Mouse (Mus musculus) heart, embryonic 14.5 days (tissue): Measurements from ENCODE around the gene Trappc6a. TPM values are rescaled to one million over a fixed set of nuclear protein-coding genes. Genes with fewer than 3 reads are reported as not detected.

Experiments used
- ATAC-seq: fragments of 200-750 bp; cut with Nextera tagmentation; 2 replicates; pipeline ENCODE4 v1.8.0; 2017; ENCODE audit warnings: low read depth, moderate TSS enrichment; ENCODE audit not compliant: insufficient number of reproducible peaks, insufficient read depth, low FRiP score
- H3K27ac ChIP-seq, 2 experiments: fragments of 200-500 bp in 1 of 2; fragments of 300-500 bp in 1 of 2; sonication (generic) in 1 of 2; replicated peaks in 1 of 2; 2 replicates each; pipeline ENCODE4 v1.5.1; 2012 to 2014; ENCODE audit warnings: low read depth in 2 of 2, low read length in 2 of 2, control low read depth in 1 of 2, mild to moderate bottlenecking in 1 of 2, mixed read lengths in 1 of 2; ENCODE audit not compliant: control insufficient read depth in 1 of 2, insufficient read depth in 1 of 2
- H3K27me3 ChIP-seq: fragments of 300-500 bp; sonication (generic); 2 replicates; pipeline ENCODE4 v1.6.1; 2014; ENCODE audit warnings: mild to moderate bottlenecking, low read length, control low read depth; ENCODE audit not compliant: control insufficient read depth, insufficient read depth
- H3K36me3 ChIP-seq: fragments of 300-500 bp; sonication (generic); 2 replicates; pipeline ENCODE4 v1.6.1; 2014; ENCODE audit warnings: mild to moderate bottlenecking, control low read depth, low read length, mixed read lengths; ENCODE audit not compliant: control insufficient read depth, insufficient read depth
- H3K4me1 ChIP-seq, 2 experiments: fragments of 200-500 bp in 1 of 2; fragments of 300-500 bp in 1 of 2; sonication (generic) in 1 of 2; 2 replicates each; pipeline ENCODE4 v1.6.1; 2012 to 2014; ENCODE audit warnings: low read length in 2 of 2, control low read depth in 1 of 2, mixed read lengths in 1 of 2; ENCODE audit not compliant: control insufficient read depth in 2 of 2, insufficient read depth in 2 of 2
- H3K4me2 ChIP-seq: fragments of 300-500 bp; sonication (generic); 2 replicates; pipeline ENCODE4 v1.6.1; 2014; ENCODE audit warnings: mild to moderate bottlenecking, low read length
- H3K4me3 ChIP-seq, 2 experiments: fragments of 200-500 bp in 1 of 2; fragments of 300-500 bp in 1 of 2; sonication (generic) in 1 of 2; 2 replicates each; pipeline ENCODE4 v1.5.1; 2012 to 2014; ENCODE audit warnings: low read length in 2 of 2, mild to moderate bottlenecking in 2 of 2, control low read depth in 1 of 2, low read depth in 1 of 2, moderate library complexity in 1 of 2; ENCODE audit not compliant: control insufficient read depth in 1 of 2, insufficient read depth in 1 of 2
- H3K9ac ChIP-seq: fragments of 300-500 bp; sonication (generic); 2 replicates; pipeline ENCODE4 v1.6.1; 2014; ENCODE audit warnings: mild to moderate bottlenecking, low read length
- H3K9me3 ChIP-seq: fragments of 300-500 bp; sonication (generic); 2 replicates; pipeline ENCODE4 v1.6.1; 2016; ENCODE audit warnings: low read length, control low read depth; ENCODE audit not compliant: control insufficient read depth
- WGBS: fragments of 180-500 bp; shearing (Covaris S2); extraction: QIAGEN DNeasy Blood & Tissue Kit; methylation state at CpG from one replicate; pipeline ENCODE4 v1.1.7; 2014; 5-methylcytosine and 5-hydroxymethylcytosine counted together
- polyA plus RNA-seq: library from polyadenylated mRNA; unstranded; fragments of >200 nt; fragmentation: Nextera tagmentation; extraction: Ambion mirVana; gene quantifications from 2 replicates; pipeline ENCODE4 v1.2.1, GENCODE M21; 2014

Trappc6a gene
- polyA plus RNA-seq = 87.3 and 92.9 TPM in 2 replicates

DNA sequence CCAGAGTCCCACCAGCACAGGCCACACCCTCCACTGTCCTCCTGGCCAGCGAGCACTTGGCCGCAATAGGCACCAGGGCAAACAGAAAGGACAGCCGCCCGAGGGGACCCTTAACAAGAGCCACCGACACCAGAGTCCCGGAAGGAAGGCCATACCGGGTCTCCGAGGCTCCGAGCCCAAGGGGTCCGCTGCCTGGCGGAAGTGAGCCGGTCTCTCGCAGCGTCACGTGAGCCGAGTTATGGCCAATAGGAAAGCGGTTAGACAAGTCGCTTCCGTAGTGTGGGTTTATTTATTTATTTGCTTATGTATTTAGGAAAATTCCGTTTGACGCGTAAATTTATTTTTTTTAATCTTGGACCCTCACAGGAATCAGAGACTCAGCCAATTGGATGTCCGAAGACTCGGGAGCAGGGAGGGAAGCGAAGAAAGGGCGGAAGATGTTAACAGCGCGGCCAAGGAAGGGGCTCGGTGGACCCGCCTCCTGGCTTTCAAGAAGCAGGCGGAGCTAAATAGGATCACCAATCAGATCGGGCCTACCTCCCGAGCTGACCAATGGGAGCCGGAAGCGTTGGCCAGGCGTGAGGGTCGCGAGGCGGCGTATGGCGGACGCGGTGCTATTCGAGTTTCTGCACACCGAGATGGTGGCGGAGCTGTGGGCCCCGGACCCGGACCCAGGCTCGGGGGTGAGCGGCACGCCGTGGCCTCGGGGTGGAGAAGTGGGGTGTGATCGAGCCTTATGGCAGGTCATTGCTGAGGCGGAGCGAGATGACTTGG is at the start of gene Trappc6a, which contains the start of gene Bloc1s3:
TSS of gene Trappc6a (plus strand) at position 246 of the 774 bp plus-strand sequence.
TSS of gene Bloc1s3 (minus strand) at position 218 of the 774 bp plus-strand sequence.
- no peaks in the 10 kb centered on the region for H3K27me3 ChIP-seq

DNA sequence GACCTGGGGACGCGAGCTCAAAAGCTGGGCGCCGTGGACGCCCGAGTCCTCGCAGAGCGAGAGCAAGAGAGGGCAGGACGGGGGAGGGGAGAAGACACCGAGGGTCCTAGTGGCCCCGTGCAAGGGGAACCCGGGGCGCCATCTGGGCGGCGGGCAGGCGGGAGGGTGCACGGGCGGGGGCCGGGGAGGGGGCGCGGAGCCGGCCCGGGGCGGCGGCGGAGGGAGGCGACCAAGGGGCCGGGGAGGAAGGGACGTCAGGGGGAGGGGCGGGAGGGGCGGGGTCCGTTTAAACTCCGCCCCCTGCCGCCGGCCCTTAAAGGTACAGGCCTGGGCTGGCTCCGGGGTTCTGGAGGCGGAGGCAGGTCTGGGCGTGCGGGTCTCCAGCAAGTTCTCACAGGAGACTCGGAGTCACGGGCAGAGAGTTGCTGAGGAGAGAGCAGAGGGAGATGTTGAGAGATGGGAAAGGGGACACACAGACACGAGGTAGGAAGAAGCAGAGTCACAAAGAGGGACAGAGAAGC is 49.5 kb upstream of the Trappc6a start, which contains the start of gene Mark4:
TSS of gene Mark4 (minus strand) at position 231 of the 521 bp plus-strand sequence.
- ATAC-seq = peak; percentile 84
- Histone ChIP-seq H3K4me1 (peaks cover 9 to 25% of the 10 kb centered on the region in 2 experiments), H3K9me3 (no peaks in the 10 kb centered on the region), H3K9ac (peak within 1 kb of the TSS; percentile 93), H3K27ac (peak within 1 kb of the TSS; percentile 75 to 88), H3K36me3 (peaks cover 8% of the 10 kb centered on the region; the same call in 1 of the 2 replicates), H3K4me2 (peak within 1 kb of the TSS; percentile 96), H3K4me3 (peak within 1 kb of the TSS; percentile 91 to 99), H3K27me3 (no peaks in the 10 kb centered on the region)
- WGBS = under 1% methylated on average over 26 of the region's 42 CpGs

More for the DNA sequence above, at the start of gene Trappc6a, which contains the start of gene Bloc1s3:
- Histone ChIP-seq H3K4me2 (peak within 1 kb of the TSS; percentile 93), H3K27ac (peak within 1 kb of the TSS; percentile 77 to 83), H3K9ac (peak within 1 kb of the TSS; percentile 94), H3K9me3 (no peaks in the 10 kb centered on the region), H3K4me3 (peak within 1 kb of the TSS; percentile 74 to 90), H3K4me1 (peaks cover 5 to 14% of the 10 kb centered on the region in 2 experiments; a peak in 3 of 4 replicates), H3K36me3 (0 out of 2 replicates have a peak, but pooled peaks cover 5% of the 10 kb centered on the region)
- WGBS = under 1% methylated on average over 54 of the region's 56 CpGs
- ATAC-seq = peak; percentile 90

DNA sequence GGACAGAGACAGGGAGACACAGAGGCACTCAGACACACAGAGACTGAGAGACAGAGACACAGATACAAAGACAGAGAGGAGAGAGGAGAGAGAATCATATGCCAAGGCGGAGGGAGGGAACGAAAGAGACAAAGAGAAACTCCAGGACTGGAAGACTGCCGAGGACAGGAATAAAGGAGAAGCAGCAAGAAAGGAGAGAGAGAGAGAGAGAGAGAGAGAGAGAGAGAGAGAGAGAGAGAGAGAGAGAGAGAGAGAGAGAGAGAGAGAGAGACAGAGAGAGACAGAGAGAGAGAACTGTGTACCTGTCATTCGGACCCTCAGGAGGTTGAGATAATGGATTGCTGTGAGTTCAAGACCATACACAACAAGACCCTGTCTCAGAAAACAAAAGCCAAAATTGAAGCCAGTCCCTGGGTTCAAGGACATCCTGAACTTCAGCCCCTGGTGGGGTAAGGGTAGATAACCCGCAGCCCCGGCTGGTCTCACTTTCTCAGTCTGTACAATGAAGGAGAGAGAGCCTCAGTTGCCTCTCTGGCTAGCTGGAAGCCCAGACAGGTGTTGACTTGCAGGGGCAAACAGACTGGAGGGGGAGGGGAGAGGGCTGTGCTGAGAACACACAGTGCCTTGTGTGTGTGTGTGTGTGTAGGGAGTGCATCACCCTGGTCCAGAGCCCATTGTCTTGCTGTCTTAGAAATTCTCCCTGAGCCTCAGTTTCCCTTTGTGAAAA is 48.9 kb upstream of the Trappc6a start:
- Histone ChIP-seq H3K36me3 (peaks cover 8% of the 10 kb centered on the region; the same call in 1 of the 2 replicates), H3K9ac (peak overlapping the region; percentile 93), H3K27me3 (no peaks in the 10 kb centered on the region), H3K4me3 (peak overlapping the region; percentile 66 to 99), H3K9me3 (no peaks in the 10 kb centered on the region), H3K4me2 (peak overlapping the region; percentile 96), H3K27ac (peak overlapping the region; percentile 61 to 75), H3K4me1 (peaks cover 10 to 29% of the 10 kb centered on the region in 2 experiments)
- 22% methylated on average over 6 of the region's 6 CpGs for WGBS
- 0 out of 2 replicates have a peak, but pooled peaks have one; percentile 0 for ATAC-seq

DNA sequence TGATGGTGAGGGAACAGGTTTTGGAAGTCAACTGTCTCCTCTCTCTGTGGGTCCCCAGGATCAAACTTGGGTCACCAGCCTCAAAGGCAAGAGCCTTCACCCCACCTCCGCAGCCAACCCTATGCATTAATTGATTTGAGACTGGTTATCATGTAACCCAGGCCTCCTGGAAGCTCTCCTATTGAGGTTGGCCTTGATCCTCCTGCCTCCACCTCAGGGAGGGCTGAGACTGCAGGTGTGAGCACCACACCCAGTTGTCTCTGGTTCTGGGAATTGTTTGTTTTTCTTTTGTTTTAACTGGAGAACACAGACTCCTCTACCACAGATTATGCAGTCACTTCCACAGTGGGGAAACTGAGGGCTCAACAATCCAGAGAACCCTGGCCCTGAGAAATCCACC is 47.7 kb upstream of the Trappc6a start:
- ATAC-seq = no peak
- 70% methylated on average over 1 of the region's 1 CpGs for WGBS
- Histone ChIP-seq H3K9ac (no peak overlapping the region), H3K36me3 (peaks cover 7% of the 10 kb centered on the region; the same call in 1 of the 2 replicates), H3K9me3 (no peaks in the 10 kb centered on the region), H3K27ac (no peak overlapping the region), H3K27me3 (peaks cover under 1% of the 10 kb centered on the region; the same call in 1 of the 2 replicates), H3K4me3 (no peak overlapping the region), H3K4me1 (peaks cover 20 to 34% of the 10 kb centered on the region in 2 experiments), H3K4me2 (no peak overlapping the region)

DNA sequence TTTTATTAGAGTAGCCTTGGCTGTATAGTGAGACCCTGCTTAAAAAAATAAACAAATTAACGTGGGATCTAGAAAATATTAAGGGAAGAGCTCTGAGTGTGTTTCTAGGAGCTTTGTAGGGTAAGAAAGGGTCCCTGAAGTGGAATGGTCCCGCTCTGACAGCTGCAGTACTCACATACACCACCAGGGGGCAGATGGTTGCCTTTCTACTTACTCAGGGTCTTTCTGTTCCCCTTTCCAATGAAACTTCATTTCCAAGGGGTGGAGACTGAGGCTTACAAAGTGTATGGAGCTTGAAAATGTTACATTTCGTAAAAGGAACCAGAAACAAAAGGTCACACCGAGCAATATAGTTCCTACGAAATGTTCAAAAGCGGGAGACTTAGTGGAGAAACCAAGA is 46.7 kb upstream of the Trappc6a start:
- 15% methylated on average over 6 of the region's 6 CpGs for WGBS
- Histone ChIP-seq H3K4me1 (peaks cover 18 to 30% of the 10 kb centered on the region in 2 experiments), H3K4me3 (no peak overlapping the region), H3K9ac (no peak overlapping the region), H3K27ac (no peak overlapping the region), H3K9me3 (no peaks in the 10 kb centered on the region), H3K27me3 (peaks cover 8% of the 10 kb centered on the region; the same call in 1 of the 2 replicates), H3K4me2 (no peak overlapping the region), H3K36me3 (no peaks in the 10 kb centered on the region)
- ATAC-seq = no peak

DNA sequence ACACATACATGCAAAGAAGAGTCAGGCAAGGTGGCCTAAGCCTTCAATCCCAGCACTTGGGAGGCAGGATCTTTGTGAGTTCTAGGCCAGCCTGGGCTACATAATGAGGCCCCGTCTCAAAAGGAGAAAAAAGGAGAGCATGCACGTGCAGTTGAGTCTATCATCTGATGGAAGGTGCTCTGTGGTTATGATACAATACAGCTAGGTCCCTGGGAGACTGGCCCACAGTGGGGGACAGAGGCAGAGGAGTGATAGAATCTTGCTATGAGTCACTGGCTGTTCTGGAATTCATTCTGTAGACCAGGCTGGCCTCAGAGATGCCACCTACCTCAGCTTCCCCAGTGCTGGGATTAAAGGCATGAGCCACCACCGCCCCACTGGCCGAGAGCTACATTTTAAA is 45.8 kb upstream of the Trappc6a start:
- 0 out of 4 replicates have a peak overlapping the region, but pooled peaks of 1 of the 2 experiments have one; percentile 20 for H3K4me3 ChIP-seq
- ATAC-seq = no peak
- no peaks in the 10 kb centered on the region for H3K36me3 ChIP-seq
- H3K4me1 ChIP-seq = peaks cover 14 to 21% of the 10 kb centered on the region in 2 experiments
- 53% methylated on average over 4 of the region's 4 CpGs for WGBS
- 0 out of 4 replicates have a peak overlapping the region, but pooled peaks of 1 of the 2 experiments have one; percentile 12 for H3K27ac ChIP-seq
- peaks cover 13% of the 10 kb centered on the region; the same call in 1 of the 2 replicates for H3K27me3 ChIP-seq
- no peaks in the 10 kb centered on the region for H3K9me3 ChIP-seq
- 0 out of 2 replicates have a peak overlapping the region, but pooled peaks have one; percentile 51 for H3K4me2 ChIP-seq
- H3K9ac ChIP-seq = no peak overlapping the region
